21 mouse cellular contexts compared by ENCODE assay signal in genomic region chr9:34143131-34143795, GRCm38 (mm10).
"Had no signal": no experiment of that assay in that cellular context is flagged by ENCODE, and none has a peak within 500 bp of the region (broad histone marks: within the 10 kb centered on the region; RNA-seq: fewer than 3 reads in every experiment).

No protein-coding gene starts in this region.

- H3K36me3 ChIP-seq: limb, embryonic 12.5 days; limb, embryonic 15.5 days; midbrain, embryonic 13.5 days; neural tube, embryonic 13.5 days had no signal

- H3K4me3 ChIP-seq: layer of hippocampus, adult 2 months; limb, embryonic 12.5 days; limb, embryonic 15.5 days; midbrain, embryonic 13.5 days; myocyte; neural tube, embryonic 13.5 days had no signal

- ATAC-seq: liver, postnatal 0 days; lung, postnatal 0 days; midbrain, embryonic 13.5 days; midbrain, embryonic 16.5 days had no signal

- H3K9me3 ChIP-seq: limb, embryonic 12.5 days; limb, embryonic 15.5 days; midbrain, embryonic 13.5 days had no signal

- H3K4me1 ChIP-seq: limb, embryonic 12.5 days; limb, embryonic 15.5 days; midbrain, embryonic 13.5 days; neural tube, embryonic 13.5 days had no signal

- H3K4me2 ChIP-seq: limb, embryonic 12.5 days; limb, embryonic 15.5 days; liver, embryonic 11.5 days; lung, embryonic 14.5 days; midbrain, embryonic 13.5 days; neural tube, embryonic 13.5 days had no signal

- H3K27ac ChIP-seq: kidney, postnatal 0 days; layer of hippocampus, adult 2 months; limb, embryonic 12.5 days; limb, embryonic 15.5 days; liver, embryonic 14.5 days; macrophage; midbrain, embryonic 13.5 days; neural tube, embryonic 13.5 days had no signal

- H3K9ac ChIP-seq: limb, embryonic 12.5 days; limb, embryonic 15.5 days; liver, embryonic 14.5 days; liver, postnatal 0 days; lung, embryonic 14.5 days; midbrain, embryonic 13.5 days; neural tube, embryonic 13.5 days had no signal

- DNase-seq: kidney, postnatal 25 days; layer of hippocampus, adult 9-11 months; liver, postnatal 0 days; lung, embryonic 14.5 days; retina, postnatal 1 day; right cerebral cortex, postnatal 25 days; spleen, adult 18-20 months; thymus, adult 18-20 months; thymus, postnatal 36 days had no signal

- H3K27me3 ChIP-seq: limb, embryonic 12.5 days; limb, embryonic 15.5 days; midbrain, embryonic 13.5 days; neural tube, embryonic 13.5 days had no signal
